Mouse (Mus musculus) limb, embryonic 11.5 days (tissue): ENCODE data around the gene Slc7a8. TPM values are rescaled to one million over a fixed set of nuclear protein-coding genes. Genes with fewer than 3 reads are reported as not detected.

ENCODE experiments used
- ATAC-seq: fragments of 200-750 bp; cut with Nextera tagmentation; 2 replicates; pipeline ENCODE4 v1.8.0; 2017; ENCODE audit warnings: low read depth; ENCODE audit not compliant: insufficient number of reproducible peaks, low FRiP score, low TSS enrichment
- DNase-seq: peaks from one replicate; pipeline ENCODE4 v3.0.0-alpha.2; 2015; ENCODE audit warnings: low spot score
- H3K27ac ChIP-seq: fragments of 300-500 bp; sonication (generic); replicated peaks from 2 replicates; pipeline ENCODE4 v1.5.1; 2014; ENCODE audit warnings: low read depth, mild to moderate bottlenecking, low read length
- H3K27me3 ChIP-seq: fragments of 300-500 bp; sonication (generic); 2 replicates; pipeline ENCODE4 v1.6.1; 2014; ENCODE audit warnings: mild to moderate bottlenecking, low read length, mixed read lengths; ENCODE audit not compliant: control insufficient read depth, insufficient read depth
- H3K36me3 ChIP-seq: fragments of 300-500 bp; sonication (generic); 2 replicates; pipeline ENCODE4 v1.6.1; 2014; ENCODE audit warnings: mild to moderate bottlenecking, low read length, moderate library complexity, mixed read lengths; ENCODE audit not compliant: control insufficient read depth, insufficient read depth
- H3K4me1 ChIP-seq: fragments of 300-500 bp; sonication (generic); 2 replicates; pipeline ENCODE4 v1.6.1; 2014; ENCODE audit warnings: low read length, mixed read lengths; ENCODE audit not compliant: control insufficient read depth, insufficient read depth
- H3K4me2 ChIP-seq: fragments of 300-500 bp; sonication (generic); 2 replicates; pipeline ENCODE4 v1.6.1; 2014; ENCODE audit warnings: low read depth, mild to moderate bottlenecking, moderate library complexity; ENCODE audit not compliant: severe bottlenecking
- H3K4me3 ChIP-seq: fragments of 300-500 bp; sonication (generic); 2 replicates; pipeline ENCODE4 v1.5.1; 2014; ENCODE audit warnings: low read depth, low read length
- H3K9ac ChIP-seq: fragments of 300-500 bp; sonication (generic); 2 replicates; pipeline ENCODE4 v1.6.1; 2014; ENCODE audit warnings: mild to moderate bottlenecking, low read length
- H3K9me3 ChIP-seq: fragments of 300-500 bp; sonication (generic); 2 replicates; pipeline ENCODE4 v1.6.1; 2016; ENCODE audit warnings: low read length; ENCODE audit not compliant: control insufficient read depth
- WGBS: fragments of 180-500 bp; shearing (Covaris S2); extraction: QIAGEN DNeasy Blood & Tissue Kit; methylation state at CpG from one replicate; pipeline ENCODE4 v1.1.7; 2014; 5-methylcytosine and 5-hydroxymethylcytosine counted together
- polyA plus RNA-seq: library from polyadenylated mRNA; unstranded; fragments of >200 nt; fragmentation: Nextera tagmentation; extraction: Ambion mirVana; gene quantifications from 2 replicates; pipeline ENCODE4 v1.2.1, GENCODE M21; 2014

Slc7a8 gene
- polyA plus RNA-seq, 1 experiment from 2014 or later: 1.1 TPM

DNA sequence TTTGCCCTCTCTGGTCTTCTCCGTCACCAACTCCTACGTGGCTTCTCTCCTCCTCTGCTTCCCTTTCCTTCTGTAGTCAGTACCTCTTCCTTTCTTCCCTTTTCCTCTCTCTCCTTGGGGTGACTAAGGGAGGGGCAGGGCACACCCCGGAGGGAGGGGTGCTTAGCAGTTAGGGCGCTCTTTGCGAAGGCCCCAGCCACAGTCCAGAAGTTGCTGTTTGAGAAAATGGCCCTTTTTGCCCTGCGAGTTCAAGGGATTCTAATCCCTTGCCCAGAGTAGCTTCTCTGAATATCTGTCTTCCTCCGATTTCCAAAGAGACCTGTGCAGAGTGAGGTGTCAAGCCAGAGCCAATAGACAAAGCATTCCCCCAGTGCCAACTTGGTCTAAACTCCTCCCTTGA, 69.7 kb downstream of the Slc7a8 start, which contains the start of gene Cebpe:
Cebpe (minus strand) TSS at position 101 of the 400 bp plus-strand sequence.
- no peaks in the 10 kb centered on the region for H3K9me3 ChIP-seq
- no peaks in the 10 kb centered on the region for H3K4me1 ChIP-seq
- H3K4me3 ChIP-seq: no peak within 1 kb of the TSS
- DNase-seq (no peak), ATAC-seq (no peak)
- H3K36me3 ChIP-seq: no peaks in the 10 kb centered on the region
- WGBS: 81% methylated on average over 7 of the region's 7 CpGs
- no peak within 1 kb of the TSS for H3K9ac ChIP-seq
- H3K27ac ChIP-seq: no peak within 1 kb of the TSS
- H3K4me2 ChIP-seq: no peak within 1 kb of the TSS
- peaks cover 4% of the 10 kb centered on the region; the same call in 1 of the 2 replicates for H3K27me3 ChIP-seq

DNA sequence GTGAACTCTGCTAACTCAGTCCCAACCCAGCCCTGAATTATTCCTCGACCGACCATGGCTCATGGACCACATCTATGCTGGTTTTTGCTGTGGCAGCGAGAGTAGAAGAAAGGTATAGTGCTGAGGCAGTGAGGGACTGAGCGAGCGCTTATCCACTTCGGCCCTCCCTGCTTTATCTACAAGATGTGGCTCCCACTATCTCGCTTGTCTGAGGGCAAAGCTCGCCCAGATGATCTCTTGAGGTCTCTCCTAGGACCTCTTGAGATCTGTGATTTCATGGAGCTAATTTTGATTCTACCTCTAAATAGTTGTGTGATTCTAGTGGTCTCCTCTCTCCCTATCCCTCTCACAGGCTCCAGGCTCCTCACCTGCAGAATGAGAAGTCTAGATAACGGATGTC, 72.7 kb downstream of the Slc7a8 start:
- WGBS: 88% methylated on average over 9 of the region's 9 CpGs
- H3K4me2 ChIP-seq: no peak overlapping the region
- H3K27ac ChIP-seq: no peak overlapping the region
- H3K4me1 ChIP-seq: no peaks in the 10 kb centered on the region
- H3K9me3 ChIP-seq: no peaks in the 10 kb centered on the region
- 0 out of 2 replicates have a peak, but pooled peaks cover 2% of the 10 kb centered on the region for H3K27me3 ChIP-seq
- H3K9ac ChIP-seq: no peak overlapping the region
- no peak for ATAC-seq
- no peaks in the 10 kb centered on the region for H3K36me3 ChIP-seq
- no peak overlapping the region for H3K4me3 ChIP-seq
- DNase-seq: no peak

DNA sequence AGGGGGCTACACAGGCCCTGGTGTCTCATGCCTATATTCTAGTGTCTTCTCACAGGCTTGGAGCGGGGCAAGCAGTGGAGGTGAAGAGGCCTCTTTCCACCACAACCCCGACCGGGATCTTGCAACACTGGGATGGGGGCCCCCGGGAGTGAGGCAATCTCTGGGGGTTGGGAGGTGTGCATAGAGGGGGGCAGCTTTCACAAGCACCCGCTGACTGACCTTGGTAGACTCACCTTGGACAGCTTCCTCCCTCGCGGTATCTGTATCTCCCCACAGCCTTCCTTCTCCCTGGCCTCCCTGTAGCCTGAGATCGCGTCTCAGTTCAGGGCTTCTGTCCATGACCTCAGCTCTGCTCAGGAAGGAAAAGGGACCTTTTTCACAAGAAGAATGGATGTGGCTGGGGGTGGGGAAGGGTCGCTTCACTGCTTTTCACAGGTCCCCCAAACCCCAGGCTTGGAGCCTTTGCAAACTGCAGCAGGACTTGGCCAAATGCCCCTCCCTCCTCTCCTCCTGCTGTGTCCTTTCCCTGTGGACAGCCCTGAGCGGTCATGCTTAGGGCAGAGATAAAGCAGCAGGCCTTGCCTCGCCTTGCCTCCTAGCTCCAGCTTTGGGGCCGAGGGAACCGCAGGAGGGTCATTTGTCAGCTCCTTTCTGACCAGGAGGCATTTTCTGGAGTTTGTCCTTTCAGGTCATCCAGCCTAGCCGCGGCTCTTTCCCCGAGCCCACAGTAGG, 75.0 kb downstream of the Slc7a8 start:
- Histone ChIP-seq H3K4me3 (no peak overlapping the region), H3K4me2 (no peak overlapping the region), H3K27ac (no peak overlapping the region), H3K9ac (no peak overlapping the region), H3K4me1 (no peaks in the 10 kb centered on the region), H3K27me3 (0 out of 2 replicates have a peak, but pooled peaks cover 4% of the 10 kb centered on the region), H3K9me3 (no peaks in the 10 kb centered on the region), H3K36me3 (no peaks in the 10 kb centered on the region)
- WGBS: 57% methylated on average over 17 of the region's 17 CpGs
- no peak for ATAC-seq
- no peak for DNase-seq

DNA sequence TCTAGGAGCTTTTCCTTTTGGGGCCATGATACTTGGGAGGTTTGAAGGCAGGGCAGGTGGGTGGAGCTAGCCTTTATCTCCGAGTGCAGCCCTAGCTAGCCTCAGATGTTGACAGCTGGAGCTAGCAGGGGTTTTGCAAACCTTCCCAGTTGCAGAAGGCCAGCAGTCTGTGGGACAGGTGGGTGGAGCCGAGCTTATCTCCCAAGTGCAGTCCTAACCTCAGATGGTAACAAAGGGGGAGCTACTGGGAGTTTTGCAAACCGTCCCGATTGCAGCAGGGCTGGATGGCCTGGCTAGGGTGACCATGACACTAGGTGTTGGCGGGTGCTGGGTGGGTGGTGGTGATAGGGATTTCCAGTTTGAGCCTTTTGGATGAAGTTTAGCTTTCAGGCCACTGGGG, 75.9 kb downstream of the Slc7a8 start:
- Histone ChIP-seq H3K9me3 (no peaks in the 10 kb centered on the region), H3K36me3 (no peaks in the 10 kb centered on the region), H3K4me1 (no peaks in the 10 kb centered on the region), H3K4me3 (no peak overlapping the region), H3K27ac (no peak overlapping the region), H3K4me2 (no peak overlapping the region), H3K27me3 (0 out of 2 replicates have a peak, but pooled peaks cover 4% of the 10 kb centered on the region), H3K9ac (no peak overlapping the region)
- no peak for ATAC-seq
- no peak for DNase-seq
- WGBS: 50% methylated on average over 5 of the region's 5 CpGs

DNA sequence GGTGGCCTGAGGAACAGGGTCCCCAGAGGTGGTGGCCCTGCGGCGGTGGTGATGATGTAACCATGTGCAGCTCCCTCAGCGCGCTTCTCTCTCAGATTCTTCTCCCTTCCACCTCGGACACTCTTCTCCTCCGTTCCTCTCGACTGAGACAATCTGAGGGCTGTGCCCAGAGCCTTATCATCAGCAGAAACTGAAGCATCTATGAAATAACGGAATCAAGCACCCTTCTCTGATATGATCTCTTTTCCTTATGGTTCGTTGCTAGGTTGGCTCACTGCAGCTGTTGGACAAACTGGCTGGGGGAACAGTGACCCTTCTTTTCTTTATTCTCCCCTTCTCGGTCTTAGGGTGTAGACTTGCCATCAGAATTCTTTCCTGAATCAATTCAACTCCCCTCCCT, 78.5 kb downstream of the Slc7a8 start:
- ATAC-seq (no peak), DNase-seq (no peak)
- Histone ChIP-seq H3K9me3 (no peaks in the 10 kb centered on the region), H3K4me2 (no peak overlapping the region), H3K27ac (no peak overlapping the region), H3K4me3 (no peak overlapping the region), H3K27me3 (0 out of 2 replicates have a peak, but pooled peaks cover 2% of the 10 kb centered on the region), H3K36me3 (no peaks in the 10 kb centered on the region), H3K4me1 (no peaks in the 10 kb centered on the region), H3K9ac (no peak overlapping the region)
- WGBS: 71% methylated on average over 10 of the region's 10 CpGs

DNA sequence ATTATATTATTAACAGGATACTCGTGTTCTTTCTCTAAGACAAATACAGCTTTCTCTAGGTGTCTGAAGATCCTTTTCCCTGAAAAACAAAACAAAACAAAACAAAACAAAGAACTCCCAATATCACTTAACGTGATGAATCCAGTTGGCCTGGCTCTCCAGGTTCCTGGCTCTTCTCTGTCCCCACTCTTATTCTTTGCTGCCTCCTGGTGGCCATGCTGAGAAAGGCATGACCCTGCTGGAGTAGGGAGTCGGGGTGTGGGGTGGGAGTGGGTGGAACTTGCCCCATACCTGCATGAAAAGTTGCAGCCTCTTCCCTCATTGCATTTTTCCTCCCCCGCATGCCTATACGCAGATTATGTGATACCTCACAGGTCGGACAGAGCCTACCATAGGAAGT, 80.4 kb downstream of the Slc7a8 start:
- Histone ChIP-seq H3K4me2 (no peak overlapping the region), H3K4me1 (no peaks in the 10 kb centered on the region), H3K27ac (no peak overlapping the region), H3K27me3 (0 out of 2 replicates have a peak, but pooled peaks cover 2% of the 10 kb centered on the region), H3K9ac (no peak overlapping the region), H3K4me3 (no peak overlapping the region), H3K9me3 (no peaks in the 10 kb centered on the region), H3K36me3 (no peaks in the 10 kb centered on the region)
- 11% methylated on average over 6 of the region's 6 CpGs for WGBS
- 0 out of 2 replicates have a peak, but pooled peaks have one; percentile 47 for ATAC-seq
- peak; percentile 87 for DNase-seq

DNA sequence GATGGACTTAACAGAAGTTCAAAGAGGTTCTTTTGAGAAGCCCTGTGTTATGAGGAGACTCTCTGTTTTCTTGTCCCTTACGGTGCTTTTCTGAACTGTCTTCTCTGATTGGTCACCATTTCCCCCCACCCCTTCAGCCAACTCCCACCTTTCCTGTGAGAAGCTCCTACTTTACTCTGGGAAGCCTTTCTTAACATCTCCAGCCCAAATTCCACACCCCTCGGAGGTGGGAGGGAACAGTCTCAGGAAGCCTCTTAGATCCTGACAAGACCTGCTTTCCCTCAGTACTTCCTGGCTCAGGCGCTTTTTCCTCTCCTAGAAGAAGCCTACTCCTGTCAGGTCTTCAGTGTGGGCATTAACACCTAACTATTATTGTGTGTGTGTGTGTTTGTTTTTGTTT, 82.2 kb downstream of the Slc7a8 start:
- Histone ChIP-seq H3K27ac (no peak overlapping the region), H3K36me3 (no peaks in the 10 kb centered on the region), H3K9ac (no peak overlapping the region), H3K9me3 (no peaks in the 10 kb centered on the region), H3K4me3 (no peak overlapping the region), H3K4me1 (no peaks in the 10 kb centered on the region), H3K27me3 (0 out of 2 replicates have a peak, but pooled peaks cover 2% of the 10 kb centered on the region), H3K4me2 (no peak overlapping the region)
- WGBS: 32% methylated on average over 3 of the region's 3 CpGs
- no peak for DNase-seq
- ATAC-seq: no peak

DNA sequence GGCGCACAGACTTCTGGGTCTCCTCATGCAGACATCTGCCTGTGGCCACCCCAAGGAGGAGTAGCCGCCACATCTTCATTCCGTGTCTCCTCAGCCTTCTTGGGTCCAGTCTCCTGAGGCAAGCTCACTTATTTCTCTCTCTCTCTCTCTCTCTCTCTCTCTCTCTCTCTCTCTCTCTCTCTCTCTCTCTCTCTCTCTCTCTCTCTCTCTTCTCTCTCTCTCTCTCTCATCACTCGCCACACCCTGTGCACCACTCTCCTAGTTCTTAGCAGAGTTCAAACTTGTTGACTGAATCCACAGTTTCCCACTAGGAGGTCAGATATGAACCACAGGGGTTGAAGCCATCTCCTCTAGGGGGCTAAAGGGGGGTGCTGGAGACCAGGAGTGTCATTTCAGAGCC, 83.0 kb downstream of the Slc7a8 start, which contains the start of gene Gm29776:
Gm29776 (minus strand) TSS at position 101 of the 400 bp plus-strand sequence.
- Histone ChIP-seq H3K27ac (no peak within 1 kb of the TSS), H3K9me3 (no peaks in the 10 kb centered on the region), H3K27me3 (0 out of 2 replicates have a peak, but pooled peaks cover 2% of the 10 kb centered on the region), H3K36me3 (no peaks in the 10 kb centered on the region), H3K4me3 (no peak within 1 kb of the TSS), H3K4me2 (no peak within 1 kb of the TSS), H3K9ac (no peak within 1 kb of the TSS), H3K4me1 (no peaks in the 10 kb centered on the region)
- WGBS: 64% methylated on average over 4 of the region's 4 CpGs
- ATAC-seq: no peak
- no peak for DNase-seq
